Mouse (Mus musculus) limb, embryonic 11.5 days (tissue): ENCODE data around the gene Paip2b. TPM values are rescaled to one million over a fixed set of nuclear protein-coding genes. Genes with fewer than 3 reads are reported as not detected.

ENCODE experiments used
- ATAC-seq: fragments of 200-750 bp; cut with Nextera tagmentation; 2 replicates; pipeline ENCODE4 v1.8.0; 2017; ENCODE audit warnings: low read depth; ENCODE audit not compliant: insufficient number of reproducible peaks, low FRiP score, low TSS enrichment
- DNase-seq: peaks from one replicate; pipeline ENCODE4 v3.0.0-alpha.2; 2015; ENCODE audit warnings: low spot score
- H3K27ac ChIP-seq: fragments of 300-500 bp; sonication (generic); replicated peaks from 2 replicates; pipeline ENCODE4 v1.5.1; 2014; ENCODE audit warnings: low read depth, mild to moderate bottlenecking, low read length
- H3K27me3 ChIP-seq: fragments of 300-500 bp; sonication (generic); 2 replicates; pipeline ENCODE4 v1.6.1; 2014; ENCODE audit warnings: mild to moderate bottlenecking, low read length, mixed read lengths; ENCODE audit not compliant: control insufficient read depth, insufficient read depth
- H3K36me3 ChIP-seq: fragments of 300-500 bp; sonication (generic); 2 replicates; pipeline ENCODE4 v1.6.1; 2014; ENCODE audit warnings: mild to moderate bottlenecking, low read length, moderate library complexity, mixed read lengths; ENCODE audit not compliant: control insufficient read depth, insufficient read depth
- H3K4me1 ChIP-seq: fragments of 300-500 bp; sonication (generic); 2 replicates; pipeline ENCODE4 v1.6.1; 2014; ENCODE audit warnings: low read length, mixed read lengths; ENCODE audit not compliant: control insufficient read depth, insufficient read depth
- H3K4me2 ChIP-seq: fragments of 300-500 bp; sonication (generic); 2 replicates; pipeline ENCODE4 v1.6.1; 2014; ENCODE audit warnings: low read depth, mild to moderate bottlenecking, moderate library complexity; ENCODE audit not compliant: severe bottlenecking
- H3K4me3 ChIP-seq: fragments of 300-500 bp; sonication (generic); 2 replicates; pipeline ENCODE4 v1.5.1; 2014; ENCODE audit warnings: low read depth, low read length
- H3K9ac ChIP-seq: fragments of 300-500 bp; sonication (generic); 2 replicates; pipeline ENCODE4 v1.6.1; 2014; ENCODE audit warnings: mild to moderate bottlenecking, low read length
- H3K9me3 ChIP-seq: fragments of 300-500 bp; sonication (generic); 2 replicates; pipeline ENCODE4 v1.6.1; 2016; ENCODE audit warnings: low read length; ENCODE audit not compliant: control insufficient read depth
- WGBS: fragments of 180-500 bp; shearing (Covaris S2); extraction: QIAGEN DNeasy Blood & Tissue Kit; methylation state at CpG from one replicate; pipeline ENCODE4 v1.1.7; 2014; 5-methylcytosine and 5-hydroxymethylcytosine counted together
- polyA plus RNA-seq: library from polyadenylated mRNA; unstranded; fragments of >200 nt; fragmentation: Nextera tagmentation; extraction: Ambion mirVana; gene quantifications from 2 replicates; pipeline ENCODE4 v1.2.1, GENCODE M21; 2014

Paip2b gene
- polyA plus RNA-seq, 1 experiment from 2014 or later, result 24.1 TPM

GRCm38 (mm10) chr6:83774126-83774525, 57.4 kb downstream of the Paip2b start:
- no peak for ATAC-seq
- H3K27me3 ChIP-seq, result no peaks in the 10 kb centered on the region
- no peaks in the 10 kb centered on the region for H3K9me3 ChIP-seq
- no peaks in the 10 kb centered on the region; the same call in 1 of the 2 replicates for H3K36me3 ChIP-seq
- H3K27ac ChIP-seq, result no peak overlapping the region
- peak overlapping the region; percentile 72; the same call in 1 of the 2 replicates for H3K9ac ChIP-seq
- peaks cover 9% of the 10 kb centered on the region for H3K4me1 ChIP-seq
- WGBS, result 63% methylated on average over 9 of the region's 9 CpGs
- no peak for DNase-seq
- H3K4me3 ChIP-seq, result no peak overlapping the region
- H3K4me2 ChIP-seq, result peak overlapping the region; percentile 86; the same call in 1 of the 2 replicates

- ATAC-seq (no peak), DNase-seq (no peak)
- Histone ChIP-seq H3K4me2 (no peak overlapping the region), H3K9me3 (no peaks in the 10 kb centered on the region), H3K4me1 (no peaks in the 10 kb centered on the region), H3K27me3 (peaks cover 6% of the 10 kb centered on the region), H3K4me3 (no peak overlapping the region), H3K9ac (no peak overlapping the region), H3K27ac (no peak overlapping the region), H3K36me3 (peaks cover 2% of the 10 kb centered on the region; the same call in 1 of the 2 replicates)
- WGBS, result 88% methylated on average over 5 of the region's 5 CpGs
Measured at GRCm38 (mm10) chr6:83768485-83768884, 63.1 kb downstream of the Paip2b start.

GRCm38 (mm10) chr6:83766982-83767381, 64.6 kb downstream of the Paip2b start:
- ATAC-seq, result no peak
- no peak for DNase-seq
- no peak overlapping the region for H3K9ac ChIP-seq
- no peak overlapping the region for H3K27ac ChIP-seq
- H3K27me3 ChIP-seq, result peaks cover 21% of the 10 kb centered on the region
- no peak overlapping the region for H3K4me3 ChIP-seq
- H3K4me2 ChIP-seq, result no peak overlapping the region
- 84% methylated on average over 3 of the region's 3 CpGs for WGBS
- no peaks in the 10 kb centered on the region for H3K9me3 ChIP-seq
- peaks cover 6% of the 10 kb centered on the region; the same call in 1 of the 2 replicates for H3K4me1 ChIP-seq
- H3K36me3 ChIP-seq, result peaks cover 2% of the 10 kb centered on the region; the same call in 1 of the 2 replicates

- Histone ChIP-seq H3K27me3 (peaks cover 51% of the 10 kb centered on the region), H3K4me3 (peak overlapping the region; percentile 5), H3K9me3 (no peaks in the 10 kb centered on the region), H3K36me3 (no peaks in the 10 kb centered on the region), H3K9ac (no peak overlapping the region), H3K4me1 (peaks cover 8% of the 10 kb centered on the region; the same call in 1 of the 2 replicates), H3K27ac (no peak overlapping the region), H3K4me2 (peak overlapping the region; percentile 32)
- 0% methylated on average over 35 of the region's 35 CpGs for WGBS
- peak; percentile 65 for DNase-seq
- ATAC-seq, result peak; percentile 64
Measured at GRCm38 (mm10) chr6:83762880-83763431, 68.6 kb downstream of the Paip2b start.

- Histone ChIP-seq H3K9ac (no peak within 1 kb of the TSS), H3K4me3 (peak within 1 kb of the TSS; percentile 5), H3K27ac (no peak within 1 kb of the TSS), H3K4me1 (peaks cover 9% of the 10 kb centered on the region; the same call in 1 of the 2 replicates), H3K9me3 (no peaks in the 10 kb centered on the region), H3K4me2 (peak within 1 kb of the TSS; percentile 32), H3K36me3 (no peaks in the 10 kb centered on the region), H3K27me3 (peaks cover 57% of the 10 kb centered on the region)
- ATAC-seq (no peak), DNase-seq (no peak)
- WGBS, result 23% methylated on average over 6 of the region's 6 CpGs
Measured at GRCm38 (mm10) chr6:83762344-83762743, 69.2 kb downstream of the Paip2b start, which contains the start of gene Ankrd53. Gene Ankrd53, plus strand, starts transcription at chr6:83762644.

- 67% methylated on average over 9 of the region's 9 CpGs for WGBS
- no peaks in the 10 kb centered on the region for H3K36me3 ChIP-seq
- no peaks in the 10 kb centered on the region for H3K9me3 ChIP-seq
- DNase-seq, result no peak
- H3K9ac ChIP-seq, result no peak overlapping the region
- no peak overlapping the region for H3K4me3 ChIP-seq
- no peak overlapping the region for H3K4me2 ChIP-seq
- ATAC-seq, result no peak
- H3K27me3 ChIP-seq, result peaks cover 36% of the 10 kb centered on the region
- 0 out of 2 replicates have a peak, but pooled peaks cover 2% of the 10 kb centered on the region for H3K4me1 ChIP-seq
- no peak overlapping the region for H3K27ac ChIP-seq
Measured at GRCm38 (mm10) chr6:83756051-83756450, 75.5 kb downstream of the Paip2b start.

Other genes starting within 250 kb of the Paip2b start
- not detected in 2 replicates for gene Clec4f, start 175.6 kb downstream of the Paip2b start, polyA plus RNA-seq
- gene Cd207, start 153.9 kb downstream of the Paip2b start, polyA plus RNA-seq, result not detected in 2 replicates
- 1.5 and 2.7 TPM in 2 replicates for gene Vax2, start 120.5 kb downstream of the Paip2b start, polyA plus RNA-seq
- 0.27 TPM in 1 of 2 replicates, not detected in the other for gene Atp6v1b1, start 88.8 kb downstream of the Paip2b start, polyA plus RNA-seq
- gene Ankrd53, start 69.1 kb downstream of the Paip2b start, polyA plus RNA-seq, result 0.16 TPM in 1 of 2 replicates, not detected in the other
- 62.2 and 63.8 TPM in 2 replicates for gene Tex261, start 55.9 kb downstream of the Paip2b start, polyA plus RNA-seq
- 23.6 and 25.8 TPM in 2 replicates for gene Nagk, start 36.8 kb downstream of the Paip2b start, polyA plus RNA-seq
- 84.2 and 93.5 TPM in 2 replicates for gene Zfp638, start 35.4 kb upstream of the Paip2b start, polyA plus RNA-seq
- 16.7 and 17.9 TPM in 2 replicates for gene Dysf, start 176.8 kb upstream of the Paip2b start, polyA plus RNA-seq